Mouse (Mus musculus) thymus, postnatal 4 days (tissue): ENCODE data around the gene Ncoa7.
"Not testable (repeated sequence)": the region's sequence is repeated elsewhere in the genome, so short reads cannot be mapped to it uniquely, and the experiment has no call there.

Source experiments
- DNase-seq: peaks from one replicate; pipeline ENCODE4 v3.0.0; 2021

Ncoa7 gene

GRCm38 (mm10) chr10:30660564-30661328, 142.4 kb downstream of the Ncoa7 start:
- DNase-seq: no peak

GRCm38 (mm10) chr10:30655655-30656054, 147.5 kb downstream of the Ncoa7 start:
- peak; percentile 21 for DNase-seq

- no peak for DNase-seq
Measured at GRCm38 (mm10) chr10:30647681-30648080, 155.4 kb downstream of the Ncoa7 start.

- DNase-seq: no peak
Measured at GRCm38 (mm10) chr10:30638216-30638615, 164.9 kb downstream of the Ncoa7 start.

GRCm38 (mm10) chr10:30636474-30637154, 166.5 kb downstream of the Ncoa7 start:
- DNase-seq: not testable (repeated sequence)

- no peak for DNase-seq
Measured at GRCm38 (mm10) chr10:30632718-30633117, 170.4 kb downstream of the Ncoa7 start.

- DNase-seq: no peak
Measured at GRCm38 (mm10) chr10:30629977-30630376, 173.1 kb downstream of the Ncoa7 start.

- no peak for DNase-seq
Measured at GRCm38 (mm10) chr10:30629513-30629912, 173.6 kb downstream of the Ncoa7 start, which contains the start of gene Hint3. TSS of gene Hint3 (minus strand) at chr10:30629632.

- not testable (repeated sequence) for DNase-seq
Measured at GRCm38 (mm10) chr10:30628444-30628843, 174.7 kb downstream of the Ncoa7 start.

GRCm38 (mm10) chr10:30627548-30627947, 175.6 kb downstream of the Ncoa7 start:
- DNase-seq: no peak

GRCm38 (mm10) chr10:30624161-30625019, 178.7 kb downstream of the Ncoa7 start:
- no peak for DNase-seq

- DNase-seq: no peak
Measured at GRCm38 (mm10) chr10:30622928-30623327, 180.2 kb downstream of the Ncoa7 start.

- DNase-seq: no peak
Measured at GRCm38 (mm10) chr10:30618918-30619210, 184.3 kb downstream of the Ncoa7 start.

GRCm38 (mm10) chr10:30618091-30618917, 184.8 kb downstream of the Ncoa7 start:
- DNase-seq: peak; percentile 98

GRCm38 (mm10) chr10:30613039-30613438, 190.1 kb downstream of the Ncoa7 start:
- DNase-seq: no peak

- DNase-seq: no peak
Measured at GRCm38 (mm10) chr10:30609614-30610013, 193.5 kb downstream of the Ncoa7 start.

- no peak for DNase-seq
Measured at GRCm38 (mm10) chr10:30608109-30608508, 195.0 kb downstream of the Ncoa7 start.

GRCm38 (mm10) chr10:30600542-30600966, 202.6 kb downstream of the Ncoa7 start, which contains the start of gene Trmt11:
TSS of gene Trmt11 (minus strand) at chr10:30600749.
- DNase-seq: peak; percentile 89

GRCm38 (mm10) chr10:30600094-30600534, 203.0 kb downstream of the Ncoa7 start:
- no peak for DNase-seq

- no peak for DNase-seq
Measured at GRCm38 (mm10) chr10:30587037-30587436, 216.1 kb downstream of the Ncoa7 start.

- no peak for DNase-seq
Measured at GRCm38 (mm10) chr10:30585691-30586090, 217.4 kb downstream of the Ncoa7 start.
